Mouse (Mus musculus): Measurements from ENCODE around the gene Dgkk.
"Not testable (repeated sequence)": the region's sequence is repeated elsewhere in the genome, so short reads cannot be mapped to it uniquely, and the experiment has no call there.

The Dgkk gene

GRCm38 (mm10) chrX:6779006-6779405 is at the start of gene Dgkk:
Dgkk (plus strand) TSS chrX:6779306.
- not testable (repeated sequence) for DNase-seq (ENCODE audit: extremely low read depth, insufficient read length, low spot score)

- no peak for DNase-seq (ENCODE audit: extremely low read depth, insufficient read length, low spot score)
Observed at GRCm38 (mm10) chrX:6733998-6734397, 45.1 kb upstream of the Dgkk start.

GRCm38 (mm10) chrX:6750714-6751113 is 28.4 kb upstream of the Dgkk start:
- DNase-seq (ENCODE audit: extremely low read depth, insufficient read length, low spot score), result no peak

- DNase-seq (ENCODE audit: extremely low read depth, insufficient read length, low spot score), result no peak
Observed at GRCm38 (mm10) chrX:6751549-6752047, 27.5 kb upstream of the Dgkk start.

- no peak for DNase-seq (ENCODE audit: extremely low read depth, insufficient read length, low spot score)
Observed at GRCm38 (mm10) chrX:6777489-6778249, 1.4 kb upstream of the Dgkk start.

- DNase-seq (ENCODE audit: extremely low read depth, insufficient read length, low spot score), result peak; percentile 0
Observed at GRCm38 (mm10) chrX:6778250-6778637, 862 bp upstream of the Dgkk start.

- peak; percentile 0 for DNase-seq (ENCODE audit: extremely low read depth, insufficient read length, low spot score)
Observed at GRCm38 (mm10) chrX:6779969-6780539, 948 bp downstream of the Dgkk start.

- no peak for DNase-seq (ENCODE audit: extremely low read depth, insufficient read length, low spot score)
Observed at GRCm38 (mm10) chrX:6832553-6832952, 53.4 kb downstream of the Dgkk start.

GRCm38 (mm10) chrX:6853466-6853865 is 74.4 kb downstream of the Dgkk start:
- DNase-seq (ENCODE audit: extremely low read depth, insufficient read length, low spot score), result no peak

- DNase-seq (ENCODE audit: extremely low read depth, insufficient read length, low spot score), result no peak
Observed at GRCm38 (mm10) chrX:6854136-6854535, 75.0 kb downstream of the Dgkk start.

GRCm38 (mm10) chrX:6893933-6894332 is 114.8 kb downstream of the Dgkk start:
- DNase-seq (ENCODE audit: extremely low read depth, insufficient read length, low spot score), result no peak

GRCm38 (mm10) chrX:6911047-6911446 is 131.9 kb downstream of the Dgkk start:
- no peak for DNase-seq (ENCODE audit: extremely low read depth, insufficient read length, low spot score)

GRCm38 (mm10) chrX:6922165-6922564 is 143.1 kb downstream of the Dgkk start:
- DNase-seq (ENCODE audit: extremely low read depth, insufficient read length, low spot score), result no peak

GRCm38 (mm10) chrX:6926224-6926623 is 147.1 kb downstream of the Dgkk start:
- DNase-seq (ENCODE audit: extremely low read depth, insufficient read length, low spot score), result no peak

GRCm38 (mm10) chrX:6968598-6968997 is 189.5 kb downstream of the Dgkk start:
- no peak for DNase-seq (ENCODE audit: extremely low read depth, insufficient read length, low spot score)

GRCm38 (mm10) chrX:6971956-6972355 is 192.8 kb downstream of the Dgkk start:
- no peak for DNase-seq (ENCODE audit: extremely low read depth, insufficient read length, low spot score)

- not testable (repeated sequence) for DNase-seq (ENCODE audit: extremely low read depth, insufficient read length, low spot score)
Observed at GRCm38 (mm10) chrX:6983916-6984315, 204.8 kb downstream of the Dgkk start.

Data from 3134 (cell line).